Mouse (Mus musculus): Measurements from ENCODE around the gene Tuba1b. TPM values are rescaled to one million over a fixed set of nuclear protein-coding genes. Genes with fewer than 3 reads are reported as not detected.

The Tuba1b gene
- 2,787 and 3,874 TPM in 2 replicates for polyA plus RNA-seq (2012; rRNA removed)

GRCm38 (mm10) chr15:98934217-98934839 is at the start of gene Tuba1b:
TSS of gene Tuba1b (minus strand) at chr15:98934565.

DNA sequence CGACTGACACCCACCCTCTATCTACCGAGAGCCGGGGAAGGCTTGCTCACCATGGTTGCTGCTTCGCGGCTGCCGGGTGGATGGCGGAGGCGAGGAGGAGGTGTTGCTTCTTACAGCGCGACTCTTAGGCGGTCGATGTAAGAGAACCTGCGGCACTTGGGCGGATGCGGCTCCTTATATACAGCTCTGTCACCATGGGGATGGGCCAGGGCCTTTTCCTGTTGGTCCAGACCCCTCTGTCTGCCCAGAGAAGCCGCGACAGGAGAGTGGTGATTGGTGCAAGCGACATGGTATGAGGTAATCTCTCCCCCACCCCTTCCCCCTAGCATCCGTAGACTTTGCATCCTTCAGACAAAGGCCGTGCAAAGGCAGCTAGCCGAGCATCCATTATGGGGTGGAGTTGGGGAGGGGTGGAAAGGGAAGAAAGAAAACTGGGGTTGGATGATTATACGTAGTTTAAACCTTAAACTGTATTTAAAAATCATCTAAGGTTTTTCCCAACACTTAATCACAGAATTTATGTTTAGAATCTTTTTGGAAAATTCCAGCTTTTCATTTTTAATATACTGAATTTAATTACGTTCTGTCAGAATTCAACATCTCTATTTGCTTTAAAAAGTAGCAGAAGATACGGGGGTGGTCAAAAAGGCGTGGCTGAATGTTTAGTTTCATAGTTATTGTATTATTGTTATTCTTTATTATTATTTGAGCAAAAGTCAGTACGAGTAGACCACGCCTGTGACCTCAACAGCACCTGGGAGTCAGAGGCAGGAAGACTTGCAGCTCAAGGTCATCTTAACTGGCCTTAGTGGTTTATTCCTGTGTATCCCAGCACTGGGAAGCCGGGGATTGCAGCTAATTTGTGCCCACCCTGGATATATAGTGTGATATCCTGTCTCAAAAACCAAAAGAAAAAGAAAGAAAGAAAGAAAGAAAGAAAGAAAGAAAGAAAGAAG is 19.3 kb upstream of the Tuba1b start, which contains the start of the genes Gm49450 and Tuba1a:
Gene Gm49450 (minus strand): TSS at position 151 of the 956 bp plus-strand sequence.
Gene Tuba1a (minus strand): TSS at position 303 of the 956 bp plus-strand sequence.

GRCm38 (mm10) chr15:98917538-98918498 is 16.5 kb downstream of the Tuba1b start, which contains the start of gene Lmbr1l:
TSS of gene Lmbr1l (minus strand) at chr15:98918231.

GRCm38 (mm10) chr15:98897928-98898800 is 36.2 kb downstream of the Tuba1b start, which contains the start of gene Dhh:
TSS of gene Dhh (minus strand) at chr15:98898540.

DNA sequence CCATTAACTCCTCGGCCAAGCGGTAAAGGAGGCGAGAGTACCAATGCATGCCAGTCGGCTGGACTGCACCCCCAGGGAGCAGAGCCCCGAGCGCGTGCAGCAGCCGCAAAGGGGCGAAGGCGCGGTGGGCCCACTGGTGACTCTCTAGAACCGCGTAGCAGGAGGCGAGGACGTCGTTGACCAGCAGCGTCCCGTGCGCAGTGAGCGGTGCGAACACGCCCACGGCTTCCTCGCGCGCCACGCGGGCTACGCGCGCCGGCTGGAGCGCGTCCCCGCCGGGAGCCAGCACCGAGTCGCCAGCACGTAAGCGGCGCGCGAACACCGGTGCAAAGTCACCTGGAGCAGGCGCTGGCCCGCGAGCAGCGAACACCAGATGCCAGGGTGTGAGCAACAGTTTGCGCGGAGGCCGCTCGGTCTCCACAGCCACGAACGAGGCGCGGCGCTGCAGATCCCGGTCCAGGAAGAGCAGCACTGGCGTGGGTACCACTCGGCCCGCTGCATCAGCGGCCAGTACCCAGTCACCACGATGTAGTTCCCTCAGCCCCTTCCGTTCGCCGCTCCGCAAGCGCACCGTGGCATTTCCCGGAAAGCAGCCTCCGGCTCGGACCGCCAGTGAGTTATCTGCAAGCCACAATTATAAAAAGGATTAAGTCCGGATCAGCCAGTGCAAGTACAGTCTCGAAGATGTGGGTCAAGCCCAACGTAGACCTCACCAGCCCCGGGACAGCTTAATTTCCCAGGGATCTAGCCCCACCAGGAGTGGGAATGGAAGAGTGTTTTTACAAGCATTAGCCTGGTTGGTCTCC is 40.2 kb downstream of the Tuba1b start, which contains the start of gene Rhebl1:
Gene Rhebl1 (minus strand): TSS at position 601 of the 806 bp plus-strand sequence.

Other genes with a start within 250 kb of the Tuba1b start
- 6.3 and 7.8 TPM in 2 replicates for gene Ccdc65, start 226.4 kb downstream of the Tuba1b start, polyA plus RNA-seq (2012; rRNA removed)
- gene Fkbp11, start 206.4 kb downstream of the Tuba1b start, polyA plus RNA-seq (2012; rRNA removed) = 28.3 and 37.1 TPM in 2 replicates
- 143 and 148 TPM in 2 replicates for gene Arf3, start 171.4 kb downstream of the Tuba1b start, polyA plus RNA-seq (2012; rRNA removed)
- 104 and 226 TPM in 2 replicates for gene Wnt10b, start 156.4 kb downstream of the Tuba1b start, polyA plus RNA-seq (2012; rRNA removed)
- 0.14 and 0.35 TPM in 2 replicates for gene Wnt1, start 144.7 kb downstream of the Tuba1b start, polyA plus RNA-seq (2012; rRNA removed)
- 0.07 TPM in 1 of 2 replicates, not detected in the other for gene Ddn, start 125.1 kb downstream of the Tuba1b start, polyA plus RNA-seq (2012; rRNA removed)
- 51.7 and 70.0 TPM in 2 replicates for gene Prkag1, start 103.0 kb downstream of the Tuba1b start, polyA plus RNA-seq (2012; rRNA removed)
- gene Kmt2d, start 63.4 kb downstream of the Tuba1b start, polyA plus RNA-seq (2012; rRNA removed) = 33.6 and 36.2 TPM in 2 replicates
- gene Rhebl1, start 40.0 kb downstream of the Tuba1b start, polyA plus RNA-seq (2012; rRNA removed) = 5.6 and 7.7 TPM in 2 replicates
- 31.3 and 36.8 TPM in 2 replicates for gene Dhh, start 36.0 kb downstream of the Tuba1b start, polyA plus RNA-seq (2012; rRNA removed)
- gene Lmbr1l, start 16.3 kb downstream of the Tuba1b start, polyA plus RNA-seq (2012; rRNA removed) = 185 and 201 TPM in 2 replicates
- gene Gm49450, start 19.0 kb upstream of the Tuba1b start, polyA plus RNA-seq (2012; rRNA removed) = 283 and 558 TPM in 2 replicates
- 629 and 682 TPM in 2 replicates for gene Tuba1a, start 19.1 kb upstream of the Tuba1b start, polyA plus RNA-seq (2012; rRNA removed)
- gene Tuba1c, start 95.3 kb upstream of the Tuba1b start, polyA plus RNA-seq (2012; rRNA removed) = 237 and 310 TPM in 2 replicates
- gene Prph, start 120.6 kb upstream of the Tuba1b start, polyA plus RNA-seq (2012; rRNA removed) = 3.1 and 5.7 TPM in 2 replicates
- 11.9 and 18.1 TPM in 2 replicates for gene Troap, start 140.0 kb upstream of the Tuba1b start, polyA plus RNA-seq (2012; rRNA removed)
- gene C1ql4, start 153.3 kb upstream of the Tuba1b start, polyA plus RNA-seq (2012; rRNA removed) = not detected in 2 replicates
- 0.41 and 0.77 TPM in 2 replicates for gene Dnajc22, start 158.6 kb upstream of the Tuba1b start, polyA plus RNA-seq (2012; rRNA removed)
- 16.4 and 20.7 TPM in 2 replicates for gene Spats2, start 191.4 kb upstream of the Tuba1b start, polyA plus RNA-seq (2012; rRNA removed)

Measured in ovary, adult 2 months (tissue).